Mouse (Mus musculus) G1E (cell line): ENCODE results near the gene Bglap.

ENCODE experiments used
- CTCF ChIP-seq: IDR thresholded peaks from 2 replicates; pipeline ENCODE4 v1.5.1; 2012; ENCODE audit warnings: low read depth, low read length, inconsistent platforms, mixed read lengths
- GATA1 ChIP-seq: IDR thresholded peaks from 2 replicates; pipeline ENCODE4 v1.6.1; 2012; ENCODE audit warnings: borderline replicate concordance, low read length, inconsistent platforms, mixed read lengths
- POLR2AphosphoS5 ChIP-seq: IDR thresholded peaks from 2 replicates; pipeline ENCODE4 v1.6.1; 2012; ENCODE audit warnings: low read depth, low read length, inconsistent platforms; ENCODE audit not compliant: insufficient replicate concordance

DNA sequence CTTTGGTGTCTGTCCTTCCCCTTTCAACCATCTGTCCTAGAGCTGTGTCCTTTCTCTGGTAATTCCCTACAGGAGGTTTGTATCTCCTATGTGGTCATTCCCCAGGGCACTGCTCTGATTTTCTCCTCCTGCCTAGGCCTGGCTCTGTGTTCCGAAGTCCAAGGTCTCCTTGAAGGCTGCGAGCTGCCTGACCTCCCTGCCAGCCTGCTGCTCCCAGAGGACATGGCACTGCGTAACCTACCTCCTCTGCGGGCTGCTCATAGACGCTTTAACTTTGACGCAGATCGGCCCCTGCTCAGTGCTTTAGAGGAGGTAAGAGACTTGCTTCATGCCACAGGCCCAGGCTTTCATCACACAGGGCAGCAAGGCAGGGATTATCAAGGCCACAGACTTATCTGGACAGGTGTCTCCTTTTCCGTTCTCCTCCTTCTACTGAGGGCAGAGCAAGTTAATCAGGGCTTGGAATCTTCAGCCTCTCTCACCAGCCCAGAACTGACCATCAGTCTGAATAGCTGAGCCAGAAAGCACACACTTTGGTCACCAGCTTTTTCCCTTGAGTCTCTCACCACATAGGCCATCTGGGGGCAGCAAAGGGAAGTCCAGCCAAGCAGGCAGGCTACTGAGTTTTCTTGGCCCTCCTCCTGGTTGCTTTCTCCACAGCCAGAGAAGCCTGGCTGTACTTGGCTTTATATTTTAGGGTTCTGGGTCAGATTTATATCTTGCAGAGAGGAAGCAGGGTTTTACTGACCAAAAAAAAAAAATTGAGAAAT lies 29.7 kb downstream of the Bglap start:
- no peak for TF ChIP-seq CTCF
- no peak for TF ChIP-seq GATA1
- TF ChIP-seq POLR2AphosphoS5, result no peak
